Mouse (Mus musculus): ENCODE results near the gene Cnn3. TPM values are rescaled to one million over a fixed set of nuclear protein-coding genes. Genes with fewer than 3 reads are reported as not detected.
A peak's percentile ranks its signal among the peaks of the same experiment; 100 is the strongest.

The Cnn3 gene
- 267 and 270 TPM in 2 replicates for total RNA-seq (2021)
- long read RNA-seq, experiment 1, transcript Cnn3-201 (7 exons, 2,049 nt) = major isoform, 190 of 244 reads
- long read RNA-seq, experiment 1, transcript Cnn3-204 (6 exons, 836 nt) = minor isoform, 32 of 244 reads
- long read RNA-seq, experiment 1, partial matches to known transcripts = 5 of 244 reads
- long read RNA-seq, experiment 1, other reads (novel, unspliced or antisense) = 15 of 244 reads
- long read RNA-seq, experiment 2, transcript Cnn3-201 (7 exons, 2,049 nt) = major isoform, 146 of 200 reads
- long read RNA-seq, experiment 2, transcript Cnn3-202 (4 exons, 1,053 nt) = minor isoform, 5 of 200 reads
- long read RNA-seq, experiment 2, transcript Cnn3-204 (6 exons, 836 nt) = minor isoform, 34 of 200 reads
- long read RNA-seq, experiment 2, partial matches to known transcripts = 12 of 200 reads
- long read RNA-seq, experiment 2, other reads (novel, unspliced or antisense) = 2 of 200 reads

GRCm38 (mm10) chr3:121425861-121426620 lies at the start of gene Cnn3:
TSS of gene Cnn3 (plus strand) at chr3:121426497.
- DNase-seq = peak; percentile 97

GRCm38 (mm10) chr3:121378708-121379612 lies 47.3 kb upstream of the Cnn3 start:
- DNase-seq = peak; percentile 63

GRCm38 (mm10) chr3:121379699-121380098 lies 46.6 kb upstream of the Cnn3 start:
- no peak for DNase-seq

- no peak for DNase-seq
Measured at GRCm38 (mm10) chr3:121387471-121388009, 38.8 kb upstream of the Cnn3 start.

GRCm38 (mm10) chr3:121389366-121389765 lies 36.9 kb upstream of the Cnn3 start:
- DNase-seq = no peak

- peak; percentile 61 for DNase-seq
Measured at GRCm38 (mm10) chr3:121389860-121390530, 36.3 kb upstream of the Cnn3 start.

GRCm38 (mm10) chr3:121390724-121391123 lies 35.6 kb upstream of the Cnn3 start:
- peak; percentile 22 for DNase-seq

GRCm38 (mm10) chr3:121395588-121396295 lies 30.6 kb upstream of the Cnn3 start:
- DNase-seq = no peak

- DNase-seq = no peak
Measured at GRCm38 (mm10) chr3:121396561-121396960, 29.7 kb upstream of the Cnn3 start.

GRCm38 (mm10) chr3:121397007-121397406 lies 29.3 kb upstream of the Cnn3 start:
- no peak for DNase-seq

- no peak for DNase-seq
Measured at GRCm38 (mm10) chr3:121401384-121401783, 24.9 kb upstream of the Cnn3 start.

GRCm38 (mm10) chr3:121402096-121402495 lies 24.2 kb upstream of the Cnn3 start:
- DNase-seq = no peak

- no peak for DNase-seq
Measured at GRCm38 (mm10) chr3:121403449-121403848, 22.8 kb upstream of the Cnn3 start.

GRCm38 (mm10) chr3:121405101-121405500 lies 21.2 kb upstream of the Cnn3 start:
- no peak for DNase-seq

GRCm38 (mm10) chr3:121407417-121407816 lies 18.9 kb upstream of the Cnn3 start:
- no peak for DNase-seq

GRCm38 (mm10) chr3:121408386-121408785 lies 17.9 kb upstream of the Cnn3 start:
- no peak for DNase-seq

GRCm38 (mm10) chr3:121411450-121411849 lies 14.8 kb upstream of the Cnn3 start:
- no peak for DNase-seq

- DNase-seq = no peak
Measured at GRCm38 (mm10) chr3:121416171-121417154, 9.8 kb upstream of the Cnn3 start.
